Mouse (Mus musculus) monocyte, adult 5-6 weeks (primary cell): ENCODE measurements around the gene Ccdc24. TPM values are rescaled to one million over a fixed set of nuclear protein-coding genes. Genes with fewer than 3 reads are reported as not detected.

Source experiments
- ATAC-seq: fragments of 153-309, 156-312 bp; replicated peaks from 2 replicates; pipeline ENCODE4 v1.8.0; 2017; ENCODE audit warnings: mild to moderate bottlenecking; ENCODE audit not compliant: low TSS enrichment, insufficient number of reproducible peaks, severe bottlenecking, poor library complexity, low FRiP score
- total RNA-seq: library from RNA; stranded (forward); fragments of 200-1000, 200-491, 200-594 nt; gene quantifications from 3 replicates; pipeline ENCODE4 v1.2.3, GENCODE M21; 2017

The Ccdc24 gene
- total RNA-seq, result not detected in 3 replicates

DNA sequence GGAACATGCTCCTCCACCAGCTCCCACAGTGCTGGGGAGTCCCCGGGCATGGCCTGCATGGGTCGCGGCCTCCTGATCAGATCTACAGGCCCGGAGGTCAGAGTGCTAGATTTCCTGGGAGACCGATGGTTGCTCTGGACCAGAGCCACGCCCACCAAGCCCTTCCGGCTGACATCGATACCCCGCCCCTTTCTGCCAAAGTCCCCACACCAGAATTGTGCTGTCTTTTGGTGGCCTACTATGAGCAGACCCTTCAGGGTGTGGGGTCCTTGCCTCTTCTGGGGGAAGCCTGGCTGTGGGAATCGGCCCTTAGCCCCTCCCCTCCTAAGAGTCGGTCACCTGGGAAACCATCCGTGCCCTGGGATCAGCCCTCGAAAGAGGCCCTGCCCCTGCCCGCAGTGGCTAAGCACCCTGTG, at the start of gene Ccdc24:
Gene Ccdc24 (minus strand): TSS at position 87 of the 416 bp plus-strand sequence.
- ATAC-seq, result no peak

GRCm38 (mm10) chr4:117921358-117921757, 49.0 kb upstream of the Ccdc24 start:
- ATAC-seq, result no peak

DNA sequence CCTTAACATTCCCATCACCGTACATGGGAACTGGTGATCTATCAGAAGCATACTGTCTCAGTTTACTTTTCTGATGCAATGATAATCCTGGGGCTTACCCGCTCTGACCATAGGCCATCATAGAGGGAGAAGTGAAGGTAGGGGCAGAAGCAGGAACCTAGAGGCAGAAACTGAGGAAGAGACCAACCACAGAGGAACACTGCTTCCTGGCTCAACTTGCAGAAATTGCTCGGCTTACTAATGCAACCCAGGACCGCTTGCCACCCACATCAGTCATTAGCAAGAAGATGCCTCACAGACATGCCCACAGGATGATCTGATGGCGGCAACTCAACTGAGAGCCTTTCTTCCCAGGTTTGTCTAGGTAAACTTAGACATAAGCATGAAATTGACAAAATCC, 46.4 kb upstream of the Ccdc24 start:
- ATAC-seq, result no peak

GRCm38 (mm10) chr4:117918261-117918660, 45.9 kb upstream of the Ccdc24 start:
- ATAC-seq, result no peak

DNA sequence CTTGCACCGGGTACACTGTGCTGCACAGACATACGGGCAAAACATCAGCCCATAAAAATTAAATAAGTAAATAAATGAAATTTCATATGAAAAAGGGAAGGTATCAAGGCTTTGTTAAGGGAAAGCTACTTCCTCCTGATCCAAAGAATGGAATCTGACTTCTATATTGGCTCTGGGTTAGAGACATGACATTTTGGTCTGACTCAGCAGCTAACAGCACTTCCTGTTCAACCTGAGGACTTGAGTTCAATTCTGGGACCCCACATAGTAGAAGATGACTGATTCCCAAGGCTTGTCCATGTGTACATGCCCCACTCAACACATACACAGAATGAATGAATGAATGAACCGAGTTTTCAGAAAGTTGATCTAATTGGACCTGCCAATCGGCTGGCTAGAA, 45.5 kb upstream of the Ccdc24 start:
- ATAC-seq, result no peak

GRCm38 (mm10) chr4:117917402-117917801, 45.0 kb upstream of the Ccdc24 start:
- no peak for ATAC-seq

DNA sequence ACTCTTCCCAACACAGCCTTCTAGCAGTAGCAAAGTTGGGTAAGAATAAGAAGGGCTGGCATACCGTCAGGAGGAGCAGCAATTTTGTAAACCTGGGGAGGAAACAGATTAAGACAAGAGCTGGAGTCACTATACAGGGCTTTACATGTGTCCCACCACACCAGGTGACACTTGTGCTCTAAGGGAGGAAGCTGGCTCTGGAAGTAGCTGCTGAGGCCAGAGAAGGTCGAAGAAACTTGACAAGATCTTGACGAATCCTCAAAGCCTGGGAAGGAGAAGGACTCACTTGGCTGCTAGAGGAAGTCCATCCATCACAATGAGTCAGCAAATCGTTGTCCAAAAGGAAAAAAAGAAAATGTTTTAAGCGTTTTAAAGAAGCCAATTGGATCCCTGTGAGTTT, 44.0 kb upstream of the Ccdc24 start:
- no peak for ATAC-seq

- no peak for ATAC-seq
These were observed 43.2 kb upstream of the Ccdc24 start for GRCm38 (mm10) chr4:117915489-117916105.

GRCm38 (mm10) chr4:117914591-117915442, 42.5 kb upstream of the Ccdc24 start, which contains the start of gene Ipo13:
Gene Ipo13 (minus strand): TSS chr4:117914999.
- ATAC-seq, result peak; percentile 87

- no peak for ATAC-seq
These were observed 41.7 kb upstream of the Ccdc24 start for GRCm38 (mm10) chr4:117914031-117914430.

GRCm38 (mm10) chr4:117913421-117913820, 41.1 kb upstream of the Ccdc24 start:
- ATAC-seq, result no peak

- ATAC-seq, result no peak
These were observed 40.4 kb upstream of the Ccdc24 start for GRCm38 (mm10) chr4:117912685-117913273.

DNA sequence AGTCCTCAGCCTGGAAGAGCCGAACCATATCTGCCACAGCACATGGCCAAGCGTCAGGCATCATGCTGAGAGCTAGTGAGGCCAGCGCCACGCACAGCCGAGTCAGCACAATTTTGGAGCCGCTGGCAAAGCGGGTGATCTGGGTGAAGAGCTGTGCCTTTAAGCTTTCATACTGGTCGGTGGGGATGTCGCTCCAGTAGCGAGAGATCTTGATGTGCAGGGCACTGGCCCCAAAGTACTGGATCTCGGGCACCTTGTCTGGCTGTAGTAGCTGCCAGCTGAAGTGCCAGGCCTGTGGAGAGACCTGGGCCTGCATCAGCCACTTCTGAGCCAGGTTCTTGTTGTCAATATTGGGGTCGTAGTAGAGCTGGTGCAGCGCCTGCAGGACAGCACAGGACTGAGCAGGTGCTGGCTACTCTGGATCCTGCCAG, 39.8 kb upstream of the Ccdc24 start:
- no peak for ATAC-seq

DNA sequence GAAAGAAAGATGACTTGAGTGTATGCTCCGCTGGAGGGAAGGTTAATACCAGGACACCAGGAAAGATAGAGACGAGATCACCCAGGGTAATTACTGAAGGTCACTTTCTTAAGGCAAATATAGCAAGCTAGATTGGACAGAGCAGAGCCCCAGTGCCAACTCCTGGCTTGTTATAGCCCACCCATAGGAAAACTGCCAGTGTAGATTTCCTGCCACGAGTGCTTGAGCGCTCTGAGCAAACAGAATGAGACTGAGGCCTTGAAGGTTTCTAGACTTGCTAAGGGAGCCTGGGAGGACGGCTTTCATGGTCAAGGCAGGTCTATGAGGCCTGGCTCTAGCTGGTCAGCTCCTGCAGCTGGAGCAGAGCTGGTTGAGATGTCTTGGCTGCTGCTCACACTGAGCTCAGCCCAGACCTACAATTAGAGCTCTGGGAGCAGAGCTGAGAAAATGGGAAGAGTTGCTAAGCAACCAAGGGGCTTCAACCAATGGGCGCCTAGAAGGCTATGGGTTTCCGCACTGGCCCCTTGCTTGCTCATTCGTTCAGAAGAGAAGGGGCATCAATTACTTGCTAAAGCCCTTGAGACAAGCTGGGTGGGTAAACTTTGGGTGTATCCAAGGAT, 36.6 kb upstream of the Ccdc24 start:
- ATAC-seq, result no peak

DNA sequence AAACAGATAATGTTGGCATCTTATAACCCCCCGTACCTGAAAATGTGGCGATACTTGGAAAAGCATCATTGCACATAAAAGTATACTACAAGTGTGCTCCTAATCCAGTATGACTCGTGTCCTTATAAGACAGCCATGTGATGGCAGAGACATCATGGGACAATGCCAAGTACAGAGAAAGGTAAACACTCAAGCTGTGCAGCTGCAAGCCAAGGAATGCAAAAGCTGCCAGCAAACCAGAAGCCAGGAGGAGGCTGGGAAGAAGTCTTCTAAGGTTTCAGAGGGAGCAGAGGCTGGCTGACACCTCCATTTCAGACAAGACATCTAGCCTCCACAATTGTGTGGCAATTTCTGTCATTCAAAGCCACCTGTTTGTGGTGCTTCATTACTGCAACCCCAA, 33.8 kb upstream of the Ccdc24 start:
- no peak for ATAC-seq

DNA sequence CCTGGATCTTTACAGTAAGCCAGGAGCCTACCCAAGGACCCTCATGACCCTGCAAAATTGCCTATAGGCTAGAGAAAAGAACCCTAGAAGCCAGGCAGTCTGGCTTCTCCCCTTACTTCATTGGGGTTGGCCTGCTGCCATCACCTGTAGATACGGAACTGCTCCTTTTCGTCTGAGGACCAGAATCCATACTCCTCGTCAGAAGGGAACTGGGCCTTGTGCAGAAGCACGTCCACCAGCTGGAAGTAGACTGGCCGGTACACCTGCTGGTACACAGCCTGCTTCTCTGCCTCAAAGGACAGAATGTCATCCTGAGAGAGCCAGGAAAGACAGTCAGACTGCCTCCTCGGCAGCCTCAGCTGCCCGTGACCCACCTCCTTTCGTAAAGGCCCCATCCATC, 32.4 kb upstream of the Ccdc24 start:
- no peak for ATAC-seq

- ATAC-seq, result no peak
These were observed 31.7 kb upstream of the Ccdc24 start for GRCm38 (mm10) chr4:117904094-117904493.

- ATAC-seq, result no peak
These were observed 25.8 kb upstream of the Ccdc24 start for GRCm38 (mm10) chr4:117898111-117898510.

DNA sequence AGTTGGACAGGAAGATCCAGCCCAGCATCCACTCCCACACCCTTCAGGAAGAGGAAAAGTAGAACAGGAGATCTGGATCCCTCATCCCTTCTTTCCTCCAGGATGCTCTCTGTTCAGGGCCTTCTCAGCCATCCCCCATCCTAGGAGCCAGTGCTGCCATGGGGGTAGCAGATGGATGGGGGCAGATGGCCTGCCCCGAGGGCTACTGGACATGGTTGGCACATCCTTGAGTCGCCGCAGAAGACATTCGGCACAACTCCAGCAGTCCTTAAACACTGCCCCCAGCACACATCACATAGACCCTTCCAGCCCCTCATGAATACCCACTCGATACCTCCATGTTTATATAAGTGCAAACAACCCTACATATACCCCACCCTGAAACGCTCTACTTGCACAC, 23.7 kb upstream of the Ccdc24 start:
- no peak for ATAC-seq
